Mouse (Mus musculus): ENCODE results near the gene Hist1h2bc.
"Not testable (repeated sequence)": the region's sequence is repeated elsewhere in the genome, so short reads cannot be mapped to it uniquely, and the experiment has no call there.

Gene Hist1h2bc

GRCm38 (mm10) chr13:23696061-23696474, 12.1 kb downstream of the Hist1h2bc start:
- in situ Hi-C loops (cut with MboI; ENCODE audit: low pct_unique_long_range_greater_than_20kb in 1 of 2, low sequenced_read_pairs in 2 of 2, unreplicated experiment in 1 of 2), result no loop called here

DNA sequence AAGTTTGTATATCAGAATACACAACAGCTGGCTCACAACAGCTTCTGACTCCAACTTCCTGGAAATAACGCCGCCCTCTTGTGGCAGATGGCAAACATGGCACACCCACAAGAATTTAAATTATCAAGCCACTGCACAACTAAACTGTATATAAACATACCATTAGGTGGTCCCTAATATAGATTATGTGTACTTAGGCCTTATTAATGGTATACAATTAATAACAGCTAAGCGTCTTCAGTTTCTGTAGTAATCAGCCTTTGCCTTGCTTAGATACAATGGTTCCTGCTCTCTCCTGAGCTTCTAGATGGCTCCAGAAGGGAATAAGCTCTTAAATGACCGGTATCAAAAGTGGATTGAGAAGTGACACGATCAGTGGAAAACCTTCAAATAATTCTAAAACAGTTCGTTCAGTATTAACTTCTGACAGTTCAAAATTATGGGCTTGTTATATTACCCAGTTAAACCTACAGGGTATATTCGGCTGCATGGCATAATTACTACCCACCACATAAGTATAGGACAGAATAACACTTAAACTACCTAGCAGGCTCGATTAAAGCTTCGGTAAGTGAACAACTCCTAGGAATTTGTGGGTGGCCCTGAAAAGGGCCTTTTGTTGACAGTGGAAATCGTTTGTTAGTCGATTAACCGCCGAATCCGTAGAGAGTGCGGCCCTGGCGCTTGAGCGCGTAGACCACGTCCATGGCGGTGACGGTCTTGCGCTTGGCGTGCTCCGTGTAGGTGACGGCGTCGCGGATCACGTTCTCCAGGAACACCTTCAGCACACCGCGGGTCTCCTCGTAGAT, 13.7 kb downstream of the Hist1h2bc start:
- in situ Hi-C loops (cut with MboI; ENCODE audit: low pct_unique_long_range_greater_than_20kb in 1 of 2, low sequenced_read_pairs in 2 of 2, unreplicated experiment in 1 of 2), result no loop called here

GRCm38 (mm10) chr13:23698300-23698693, 14.3 kb downstream of the Hist1h2bc start, which contains the start of gene Hist1h4c:
Gene Hist1h4c, minus strand, starts transcription at chr13:23698454.
- in situ Hi-C loops (cut with MboI; ENCODE audit: low pct_unique_long_range_greater_than_20kb in 1 of 2, low sequenced_read_pairs in 2 of 2, unreplicated experiment in 1 of 2), result no loop called here

- in situ Hi-C loops (cut with MboI; ENCODE audit: low pct_unique_long_range_greater_than_20kb in 1 of 2, low sequenced_read_pairs in 2 of 2, unreplicated experiment in 1 of 2), result no loop called here
These were observed 15.0 kb downstream of the Hist1h2bc start for GRCm38 (mm10) chr13:23698996-23699395.

- in situ Hi-C loops (cut with MboI; ENCODE audit: low pct_unique_long_range_greater_than_20kb in 1 of 2, low sequenced_read_pairs in 2 of 2, unreplicated experiment in 1 of 2), result no loop called here
These were observed 15.8 kb downstream of the Hist1h2bc start for GRCm38 (mm10) chr13:23699767-23700166.

DNA sequence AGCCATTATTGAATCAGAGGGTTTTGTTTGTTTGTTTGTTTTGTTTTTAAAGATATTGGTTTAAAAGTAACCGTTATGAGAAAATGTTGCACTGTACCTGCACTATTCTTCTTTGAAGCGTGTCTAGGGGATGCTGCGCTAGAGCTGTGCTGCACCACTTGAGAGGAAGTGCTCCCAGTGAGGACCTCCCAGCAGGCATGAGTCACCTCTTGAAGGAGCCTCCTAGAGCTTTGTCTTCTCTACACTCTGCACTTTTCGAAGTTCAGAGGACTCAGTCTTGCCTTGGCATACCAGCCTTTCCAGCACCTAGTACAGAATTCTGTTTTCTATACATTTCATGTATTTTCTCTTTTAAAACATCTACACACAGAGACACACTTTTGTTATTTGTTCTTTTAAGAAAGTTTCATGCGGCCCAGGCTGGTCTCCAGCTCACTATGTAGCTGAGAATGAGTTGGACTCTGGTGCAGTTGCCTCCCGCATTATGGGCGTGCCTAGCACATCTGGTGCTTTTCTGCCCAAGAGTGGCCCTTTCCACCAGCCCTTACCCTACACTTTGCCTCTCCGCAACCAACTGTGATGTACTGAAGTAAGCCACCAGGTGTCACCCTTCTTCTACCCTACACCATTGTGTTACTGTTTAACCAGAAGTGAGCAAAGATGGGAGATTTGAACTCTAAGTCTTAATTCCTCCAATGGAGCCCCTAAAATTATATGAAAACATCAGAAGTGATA, 17.0 kb downstream of the Hist1h2bc start:
- in situ Hi-C loops (cut with MboI; ENCODE audit: low pct_unique_long_range_greater_than_20kb in 1 of 2, low sequenced_read_pairs in 2 of 2, unreplicated experiment in 1 of 2), result no loop called here

DNA sequence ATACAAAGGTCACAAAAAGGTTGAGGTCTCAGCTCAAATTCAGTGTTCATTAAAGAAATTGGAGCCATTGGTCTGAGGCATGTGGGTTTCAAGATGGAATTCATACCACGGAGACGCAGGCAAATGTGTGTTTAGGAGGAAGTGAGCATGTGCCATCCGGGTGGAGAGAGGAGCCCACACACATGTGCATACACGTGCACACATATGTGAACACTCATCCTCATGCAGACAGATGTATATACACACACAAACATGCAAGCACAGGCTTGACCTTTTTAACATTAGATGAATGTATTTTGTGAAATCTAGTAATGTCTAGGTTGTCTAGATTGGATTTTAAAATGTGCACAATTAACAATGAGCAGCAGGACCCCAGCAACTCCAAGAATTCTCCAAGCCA, 18.2 kb downstream of the Hist1h2bc start:
- in situ Hi-C loops (cut with MboI; ENCODE audit: low pct_unique_long_range_greater_than_20kb in 1 of 2, low sequenced_read_pairs in 2 of 2, unreplicated experiment in 1 of 2), result no loop called here

- in situ Hi-C loops (cut with MboI; ENCODE audit: low pct_unique_long_range_greater_than_20kb in 1 of 2, low sequenced_read_pairs in 2 of 2, unreplicated experiment in 1 of 2), result not testable (repeated sequence)
These were observed 18.8 kb downstream of the Hist1h2bc start for GRCm38 (mm10) chr13:23702801-23703200.

DNA sequence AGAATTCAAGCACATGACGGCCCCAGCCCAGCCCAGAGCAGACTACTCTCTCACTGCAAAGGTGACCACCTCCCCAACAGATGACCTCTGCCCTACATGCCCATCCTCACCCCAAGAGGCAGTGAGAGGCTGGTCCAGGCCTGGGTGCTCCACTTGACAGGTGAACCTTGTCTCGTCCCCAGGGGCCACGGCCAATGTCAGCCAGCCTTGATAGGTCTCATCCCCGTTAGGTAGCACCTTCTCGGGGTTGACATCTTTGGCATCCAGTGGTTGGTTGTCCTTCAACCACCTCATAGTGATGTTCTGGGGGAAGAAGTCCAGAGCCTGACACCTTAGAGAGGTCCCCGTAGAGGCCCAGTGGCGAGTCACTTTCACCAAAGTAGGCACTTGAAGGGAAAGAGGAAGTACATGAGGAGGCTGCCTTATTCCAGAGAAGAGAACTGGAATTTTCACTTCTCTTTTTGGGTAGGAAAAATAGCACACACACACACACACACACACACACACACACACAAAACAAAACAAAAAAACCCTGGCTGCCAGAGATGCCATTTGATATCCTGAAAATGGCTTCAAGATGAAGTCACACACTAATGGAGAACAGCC, 21.9 kb downstream of the Hist1h2bc start:
- in situ Hi-C loops (cut with MboI; ENCODE audit: low pct_unique_long_range_greater_than_20kb in 1 of 2, low sequenced_read_pairs in 2 of 2, unreplicated experiment in 1 of 2), result no loop called here

- in situ Hi-C loops (cut with MboI; ENCODE audit: low pct_unique_long_range_greater_than_20kb in 1 of 2, low sequenced_read_pairs in 2 of 2, unreplicated experiment in 1 of 2), result no loop called here
These were observed 22.8 kb downstream of the Hist1h2bc start for GRCm38 (mm10) chr13:23706771-23707170.

DNA sequence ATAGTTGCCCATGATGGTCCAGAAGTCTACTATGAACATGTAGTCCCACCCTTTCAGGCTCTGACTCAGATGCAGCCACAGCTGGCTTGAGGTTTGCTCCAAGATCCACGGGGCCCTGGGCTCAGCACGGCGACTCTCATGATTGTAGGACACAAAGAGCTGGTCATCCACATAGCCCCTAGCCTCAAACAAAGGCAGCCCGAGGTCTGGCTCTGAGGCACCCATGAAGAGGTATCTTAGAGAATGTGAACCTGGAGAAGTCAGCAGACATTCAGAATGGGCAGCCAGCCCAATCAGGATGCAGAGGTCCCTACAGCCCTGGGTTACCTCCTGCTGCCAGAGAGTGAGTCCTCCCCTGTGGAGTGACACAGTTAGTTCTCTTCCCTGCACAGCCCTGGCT, 24.0 kb downstream of the Hist1h2bc start:
- in situ Hi-C loops (cut with MboI; ENCODE audit: low pct_unique_long_range_greater_than_20kb in 1 of 2, low sequenced_read_pairs in 2 of 2, unreplicated experiment in 1 of 2), result no loop called here

- in situ Hi-C loops (cut with MboI; ENCODE audit: low pct_unique_long_range_greater_than_20kb in 1 of 2, low sequenced_read_pairs in 2 of 2, unreplicated experiment in 1 of 2), result no loop called here
These were observed 24.7 kb downstream of the Hist1h2bc start for GRCm38 (mm10) chr13:23708654-23709053.

DNA sequence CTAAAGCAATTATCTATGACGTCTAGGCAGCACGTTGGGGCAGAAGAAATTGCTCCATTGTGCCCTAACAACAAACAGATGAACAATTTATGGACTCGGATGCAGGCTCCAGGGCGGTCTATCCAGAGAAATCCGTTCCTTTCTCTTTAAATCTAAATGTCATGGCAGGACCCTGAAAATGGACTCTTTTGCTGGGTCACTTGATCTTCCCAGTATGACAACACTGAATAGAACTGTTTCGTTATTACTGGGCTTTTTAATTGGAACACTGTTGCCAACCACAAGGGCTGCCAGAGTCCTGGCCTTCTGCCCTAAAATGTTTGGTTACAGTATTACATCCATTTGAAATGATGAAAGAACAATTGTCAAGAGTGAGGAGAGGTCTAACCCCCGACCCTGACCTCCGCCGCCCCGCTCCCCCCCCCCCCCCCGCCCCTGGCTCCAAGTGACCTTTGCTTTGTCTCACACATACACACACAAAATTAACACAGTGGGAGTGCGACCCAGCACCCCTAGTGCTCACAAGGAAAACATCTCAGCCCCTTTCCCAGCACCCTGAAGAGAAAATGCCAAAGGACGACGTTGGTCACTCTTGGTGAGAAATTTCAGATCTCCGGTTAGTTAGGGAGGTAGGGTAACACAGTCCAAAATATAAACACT, 25.8 kb downstream of the Hist1h2bc start:
- in situ Hi-C loops (cut with MboI; ENCODE audit: low pct_unique_long_range_greater_than_20kb in 1 of 2, low sequenced_read_pairs in 2 of 2, unreplicated experiment in 1 of 2), result no loop called here

DNA sequence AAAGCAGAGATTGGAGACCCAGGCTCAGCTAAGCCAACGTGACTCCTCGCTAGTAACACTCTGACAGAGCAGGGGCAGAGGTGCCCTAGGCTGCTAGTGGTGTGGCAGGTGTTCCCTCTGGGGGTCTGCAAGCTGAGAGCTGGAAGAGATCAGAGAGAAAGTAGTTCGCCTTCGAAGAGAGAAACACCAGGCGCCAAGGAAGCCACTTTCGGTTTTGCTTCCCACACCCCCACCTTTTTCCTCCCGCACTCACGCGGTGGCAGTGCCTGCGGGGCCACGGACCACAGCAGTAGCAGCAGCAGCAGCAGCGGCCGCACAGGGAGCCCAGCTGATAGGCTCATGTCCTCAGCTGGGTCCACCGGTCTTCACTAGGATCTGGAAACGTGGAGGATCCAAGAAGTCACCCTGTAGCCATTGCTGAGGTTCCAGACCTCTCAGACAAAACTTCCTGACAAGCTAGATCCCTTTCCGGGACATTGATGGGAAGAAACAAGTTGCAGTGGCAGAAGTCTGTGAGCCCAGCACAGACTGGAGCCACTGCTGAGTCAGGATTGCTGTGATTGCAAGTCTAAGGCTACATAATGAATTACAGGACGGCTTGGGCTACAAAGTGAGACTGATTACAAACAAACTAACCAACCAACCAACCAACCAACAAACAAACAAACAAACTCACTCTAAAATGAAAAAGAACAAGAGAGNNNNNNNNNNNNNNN, 26.5 kb downstream of the Hist1h2bc start, which contains the start of gene Hfe:
Gene Hfe, minus strand, starts transcription at position 481 of the 716 bp plus-strand sequence.
- in situ Hi-C loops (cut with MboI; ENCODE audit: low pct_unique_long_range_greater_than_20kb in 1 of 2, low sequenced_read_pairs in 2 of 2, unreplicated experiment in 1 of 2), result no loop called here

DNA sequence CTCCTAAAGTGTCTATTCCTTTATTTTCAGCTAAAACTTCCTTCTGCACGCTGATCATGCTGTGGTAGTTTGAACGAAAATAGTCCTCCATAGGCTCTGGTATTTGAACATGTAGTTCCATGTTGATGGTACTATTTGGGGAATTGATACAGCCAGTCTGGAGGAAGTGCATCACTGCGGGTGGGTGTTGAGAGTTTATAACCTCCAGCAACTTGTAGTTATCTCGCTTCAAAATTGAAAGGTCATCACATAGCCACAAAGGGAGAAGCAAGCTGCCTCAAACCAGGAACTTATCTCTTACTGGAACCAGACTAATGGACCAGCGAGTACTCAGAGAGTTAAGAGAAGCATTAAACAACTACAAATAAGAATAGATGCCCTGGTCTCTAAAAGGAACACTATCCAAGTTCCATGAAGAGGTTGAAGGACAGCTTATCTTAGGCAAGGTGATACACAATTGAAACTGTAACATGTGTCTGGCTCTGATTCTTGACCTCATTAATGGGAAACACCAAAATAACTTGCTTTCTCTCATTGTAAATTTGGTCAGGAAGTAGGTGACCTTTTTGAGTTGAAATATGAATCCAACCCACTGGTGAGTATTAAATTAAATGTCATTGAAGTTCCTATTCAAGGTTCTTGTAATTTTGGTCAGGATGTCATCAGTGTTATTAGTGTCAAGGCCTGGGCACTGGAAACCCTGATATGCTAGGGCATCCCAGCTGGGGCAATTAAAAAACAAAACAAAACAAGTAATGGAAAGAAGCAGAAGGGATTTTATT, 32.5 kb downstream of the Hist1h2bc start:
- in situ Hi-C loops (cut with MboI; ENCODE audit: low pct_unique_long_range_greater_than_20kb in 1 of 2, low sequenced_read_pairs in 2 of 2, unreplicated experiment in 1 of 2), result no loop called here

DNA sequence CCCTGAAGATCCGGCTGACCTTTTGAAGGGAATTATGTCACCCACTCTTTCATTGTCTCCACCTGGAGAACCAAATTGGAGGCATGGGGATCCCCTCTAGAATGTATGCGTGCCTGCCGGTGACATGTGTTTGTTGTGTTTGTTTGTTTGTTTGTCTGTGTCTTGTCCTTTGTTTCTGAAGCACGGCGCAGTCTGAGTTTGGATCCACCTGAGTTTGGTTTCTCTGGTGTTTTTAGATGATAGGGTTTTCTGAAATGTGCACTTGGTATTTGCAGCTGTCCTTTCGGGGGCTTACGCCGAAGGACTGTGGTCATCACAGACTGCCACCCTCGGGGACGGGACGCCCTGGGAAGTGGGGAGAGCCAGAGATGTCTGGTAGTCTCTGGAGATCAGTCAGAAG, 33.2 kb downstream of the Hist1h2bc start:
- in situ Hi-C loops (cut with MboI; ENCODE audit: low pct_unique_long_range_greater_than_20kb in 1 of 2, low sequenced_read_pairs in 2 of 2, unreplicated experiment in 1 of 2), result no loop called here

- in situ Hi-C loops (cut with MboI; ENCODE audit: low pct_unique_long_range_greater_than_20kb in 1 of 2, low sequenced_read_pairs in 2 of 2, unreplicated experiment in 1 of 2), result not testable (repeated sequence)
These were observed 33.7 kb downstream of the Hist1h2bc start for GRCm38 (mm10) chr13:23717593-23718245.

Measured in mouse embryonic stem cell (cell line).